Mouse (Mus musculus): ENCODE measurements around the gene Erg.
A peak's percentile ranks its signal among the peaks of the same experiment; 100 is the strongest.

Gene Erg

DNA sequence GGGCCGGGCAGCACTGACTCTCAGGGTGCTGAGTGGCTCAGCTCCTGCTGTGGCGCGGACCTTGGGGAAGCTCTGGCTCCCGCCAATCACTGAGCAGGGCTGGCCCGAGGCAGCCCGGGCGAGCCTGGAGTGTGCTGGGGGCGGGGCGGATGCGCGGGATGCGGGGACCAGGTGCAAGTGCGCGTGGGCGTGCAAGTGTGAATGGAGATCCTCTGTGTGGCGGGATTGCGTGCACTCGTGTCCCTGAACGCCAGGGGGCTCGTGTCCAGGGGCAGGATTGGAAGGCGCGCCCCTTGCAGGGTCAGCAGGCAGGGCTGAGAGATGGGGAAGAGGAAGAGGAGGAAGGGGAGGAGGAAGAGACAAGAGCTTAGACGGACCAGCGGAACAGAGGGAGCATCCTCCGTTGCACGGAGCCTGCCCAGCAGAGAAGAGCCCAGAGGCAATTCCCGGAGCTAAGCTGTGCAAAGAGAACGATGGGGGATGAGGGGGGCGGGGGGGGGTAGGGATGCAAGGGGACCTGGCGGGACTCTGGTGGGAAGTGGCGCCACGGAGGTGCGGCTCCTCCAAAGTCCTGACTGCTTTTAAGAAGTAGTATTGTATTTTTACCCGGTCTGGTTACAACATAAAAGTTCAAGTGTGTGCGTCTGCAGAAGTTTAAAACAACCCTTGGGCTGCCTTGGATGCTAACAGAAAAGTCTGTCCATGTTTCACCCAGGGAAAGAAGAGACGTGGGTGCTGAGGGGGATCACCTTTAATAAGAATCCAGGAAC is 667 bp downstream of the Erg start:
- no peak for DNase-seq (ENCODE audit: low read depth, low spot score)

DNA sequence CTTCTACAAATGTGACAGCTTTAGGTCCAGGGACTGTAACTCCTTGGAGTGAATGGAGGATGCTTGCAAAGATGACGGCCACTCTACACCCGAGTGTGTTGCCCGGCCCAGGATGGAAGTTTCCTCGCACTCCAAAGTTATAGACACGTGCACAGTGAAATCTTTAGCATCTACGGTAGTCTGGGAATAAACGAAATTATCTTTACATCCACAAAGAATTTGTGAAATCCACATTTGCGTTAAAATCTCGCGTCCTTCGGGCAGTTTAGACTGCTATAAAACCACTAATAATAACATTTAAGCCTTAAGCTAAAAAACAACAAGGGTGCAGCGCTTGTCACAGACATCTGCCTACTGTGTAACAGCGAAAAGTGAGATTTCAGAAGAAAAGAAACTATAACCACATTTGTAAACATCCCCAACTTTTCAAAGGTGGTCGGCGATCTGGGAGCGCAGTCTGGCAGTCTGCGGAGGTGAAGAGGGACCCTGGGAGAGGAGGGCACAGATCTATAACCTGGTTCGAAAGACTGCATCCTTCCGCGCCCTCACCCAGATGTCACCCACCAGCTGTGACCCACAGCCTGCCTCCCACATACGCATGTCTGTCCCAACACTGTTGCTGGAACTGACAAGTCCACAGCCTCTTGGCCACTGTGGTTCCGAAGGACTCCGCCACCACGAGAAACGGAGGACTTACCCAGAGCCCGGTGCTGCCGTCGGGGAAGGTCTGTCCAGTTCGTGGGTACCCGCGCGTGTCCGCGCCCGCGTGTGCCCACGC is 1.5 kb downstream of the Erg start:
- no peak for DNase-seq (ENCODE audit: low read depth, low spot score)

DNA sequence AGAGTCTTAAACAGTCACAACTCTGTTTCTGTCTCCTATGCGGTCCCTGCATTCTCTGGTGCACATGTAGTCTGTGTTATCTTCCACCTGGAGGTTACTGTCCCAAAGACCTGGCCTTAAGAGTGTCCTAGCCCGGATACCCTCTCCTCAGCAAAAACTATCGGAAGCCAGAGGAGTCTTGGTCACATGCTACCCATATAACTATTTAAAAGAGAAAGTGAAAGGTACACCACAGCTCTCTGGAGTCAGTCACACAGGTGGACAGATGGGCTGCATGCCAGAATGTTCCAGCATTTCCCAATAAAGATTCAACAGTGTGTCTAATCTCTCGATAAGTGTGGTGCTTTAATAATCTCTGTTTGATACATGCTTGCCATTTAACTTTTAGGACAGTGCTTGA is 7.1 kb downstream of the Erg start:
- no peak for DNase-seq (ENCODE audit: low read depth, low spot score)

DNA sequence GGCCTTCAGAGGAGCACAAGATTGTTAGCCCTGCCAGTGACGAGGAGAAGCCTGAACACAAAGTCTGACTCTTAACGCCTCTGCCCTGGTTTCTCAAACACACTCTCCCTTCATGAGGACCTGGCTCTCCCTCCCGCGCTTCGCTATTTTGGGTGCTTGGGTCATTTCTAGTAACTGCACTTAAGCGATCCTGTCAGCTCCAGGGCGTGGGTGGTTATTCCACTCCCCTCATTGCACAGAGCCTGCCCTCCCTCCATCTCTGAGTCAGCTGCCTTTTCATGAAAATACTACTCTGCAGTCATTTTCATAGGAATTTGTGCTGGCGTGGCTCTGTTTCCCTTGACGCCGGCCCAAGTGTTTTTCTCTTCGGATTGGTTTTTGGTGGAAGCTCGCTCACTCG is 13.2 kb downstream of the Erg start:
- DNase-seq (ENCODE audit: low read depth, low spot score): no peak

DNA sequence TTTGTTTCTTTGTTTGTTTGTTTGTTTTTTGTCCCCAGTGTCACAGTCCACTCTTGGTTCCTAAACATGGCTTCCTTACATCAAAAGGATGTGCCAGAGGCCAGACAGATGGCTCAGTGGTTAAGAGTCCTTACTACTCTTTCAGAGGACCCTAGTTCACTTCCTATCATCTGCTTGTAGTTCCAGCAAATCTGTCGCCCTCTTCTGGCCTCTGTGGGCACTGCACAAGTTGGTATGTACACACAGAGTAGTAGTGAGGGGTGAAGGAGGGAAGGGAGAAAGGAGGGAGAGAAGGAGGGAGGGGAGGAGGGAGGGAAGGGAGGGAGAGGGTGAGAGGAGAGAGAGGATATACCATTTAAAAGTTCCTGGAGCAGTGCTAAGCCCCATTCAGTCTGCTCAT is 15.8 kb downstream of the Erg start:
- no peak for DNase-seq (ENCODE audit: low read depth, low spot score)

DNA sequence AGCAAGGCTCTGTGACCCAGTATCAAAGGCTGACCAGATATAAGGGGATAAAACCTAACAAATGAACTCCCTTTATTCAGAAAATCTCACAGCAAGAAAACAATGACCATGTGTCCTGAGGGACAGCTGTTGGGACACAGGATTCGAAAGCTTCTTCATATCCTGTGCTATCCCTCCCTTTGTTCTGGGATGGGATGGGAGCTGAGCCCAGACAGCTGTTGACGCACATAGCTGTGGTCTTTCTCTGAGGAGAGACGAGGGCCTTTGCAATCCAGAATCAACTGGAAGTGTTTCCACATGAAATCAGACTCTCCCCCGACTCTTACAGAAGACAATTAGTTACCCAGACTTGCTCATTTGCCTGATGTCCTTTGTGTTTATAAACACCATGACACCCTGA is 29.6 kb downstream of the Erg start:
- DNase-seq (ENCODE audit: low read depth, low spot score): no peak

DNA sequence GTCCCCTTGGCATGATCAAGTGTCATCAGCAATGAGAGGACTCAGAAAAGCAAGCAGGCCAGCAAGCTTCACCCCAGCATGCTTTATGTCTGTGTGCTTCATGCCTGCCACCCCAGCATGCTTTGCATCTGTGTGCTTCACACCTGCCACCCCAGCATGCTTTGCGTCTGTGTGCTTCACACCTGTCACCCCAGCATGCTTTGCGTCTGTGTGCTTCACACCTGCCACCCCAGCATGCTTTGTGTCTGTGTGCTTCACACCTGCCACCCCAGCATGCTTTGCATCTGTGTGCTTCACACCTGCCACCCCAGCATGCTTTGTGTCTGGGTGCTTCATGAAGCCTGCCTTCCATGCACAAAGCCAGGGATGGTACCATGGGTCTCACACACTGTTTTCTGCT is 33.3 kb downstream of the Erg start:
- no peak for DNase-seq (ENCODE audit: low read depth, low spot score)

DNA sequence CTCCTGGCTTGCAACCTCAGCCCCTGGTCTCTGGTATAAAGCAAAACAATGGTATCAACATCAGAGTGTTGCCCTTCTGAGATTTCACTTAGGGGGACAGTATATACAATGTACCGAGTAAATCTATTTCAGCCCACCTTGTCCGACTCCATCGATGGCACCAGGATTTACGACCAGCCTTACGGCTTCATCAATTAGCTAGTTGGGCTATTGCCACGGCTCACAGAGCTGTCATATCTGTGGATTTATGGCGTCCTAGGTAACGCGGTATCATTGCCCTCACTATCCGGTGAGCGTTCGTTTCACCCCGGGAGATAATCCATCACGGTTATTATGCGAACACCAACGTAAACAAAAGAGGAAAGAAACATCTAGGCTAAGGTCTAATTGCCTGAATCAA is 33.9 kb downstream of the Erg start:
- no peak for DNase-seq (ENCODE audit: low read depth, low spot score)

DNA sequence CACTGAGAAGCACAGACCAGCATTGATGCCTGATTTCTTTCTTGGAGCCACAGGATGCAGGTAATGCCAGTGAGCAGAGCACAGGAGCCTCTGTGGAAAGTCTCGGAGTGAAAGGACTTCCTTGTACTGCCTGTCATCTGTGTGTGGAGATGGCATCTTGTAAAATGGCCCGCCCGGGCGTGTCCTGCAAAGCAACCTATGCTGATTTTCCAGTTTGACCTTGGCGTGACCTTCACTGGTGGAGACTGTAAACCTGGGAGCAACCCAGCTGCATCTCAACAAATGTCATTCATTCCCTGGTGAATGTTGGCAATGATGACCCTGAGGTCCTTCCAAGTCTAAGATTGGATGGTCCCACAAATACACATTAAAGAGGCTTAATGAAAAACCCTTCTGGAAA is 35.9 kb downstream of the Erg start:
- DNase-seq (ENCODE audit: low read depth, low spot score): no peak

DNA sequence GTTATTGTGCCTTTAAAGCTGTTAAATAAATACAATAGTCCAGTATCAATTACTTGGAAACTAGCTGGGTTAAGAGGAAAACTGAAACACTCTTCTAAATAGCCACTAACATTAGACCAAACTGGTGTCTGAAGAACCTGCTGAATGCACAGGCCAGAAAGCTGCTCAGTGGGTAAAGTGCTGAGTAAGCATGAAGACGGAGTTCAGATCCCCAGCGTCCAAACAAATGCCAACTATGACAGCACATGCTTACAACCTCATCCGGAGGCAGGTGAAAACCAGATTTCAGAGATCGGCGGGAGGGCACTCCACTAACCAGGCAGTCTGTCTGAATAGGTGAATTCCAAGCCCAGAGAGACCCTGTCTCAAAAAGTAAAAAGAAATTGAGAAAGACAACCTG is 41.6 kb downstream of the Erg start:
- DNase-seq (ENCODE audit: low read depth, low spot score): no peak

DNA sequence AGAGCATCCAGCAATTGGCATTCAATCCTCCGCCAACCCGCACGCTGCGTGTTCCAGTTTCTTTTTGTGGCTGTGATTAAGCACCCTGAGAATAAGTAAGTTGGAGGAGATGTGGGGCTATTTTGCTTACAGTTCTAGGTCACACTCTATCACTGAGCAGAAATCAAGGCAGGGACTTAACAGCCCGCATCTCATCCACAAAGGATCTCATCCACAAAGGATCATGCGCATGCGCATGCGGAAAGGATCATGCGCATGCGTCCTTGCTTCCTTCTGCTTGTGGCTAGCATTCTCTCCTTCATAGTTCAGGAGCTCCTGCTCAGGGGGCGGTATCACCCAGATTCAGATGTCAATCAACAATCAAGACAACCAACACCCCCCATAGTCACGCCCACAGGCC is 42.9 kb downstream of the Erg start:
- no peak for DNase-seq (ENCODE audit: low read depth, low spot score)

DNA sequence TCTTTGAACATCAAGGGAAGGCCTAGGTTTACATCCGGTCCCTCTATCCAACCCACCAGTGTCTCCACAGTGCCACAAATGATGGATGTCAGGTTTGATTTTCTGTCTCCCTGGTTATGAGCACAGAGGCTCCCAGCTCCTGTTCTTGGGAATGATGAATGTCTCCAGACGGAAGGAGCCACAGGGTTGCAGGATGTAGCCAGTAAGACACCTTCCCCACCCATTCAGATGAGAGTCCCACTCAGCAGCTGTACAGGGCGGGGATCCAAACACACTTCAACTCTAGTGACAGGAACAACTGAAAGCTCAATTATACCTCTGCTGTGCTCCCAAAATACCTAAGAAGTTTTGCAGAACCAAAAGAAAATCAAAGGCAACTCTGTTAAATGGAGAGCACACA is 51.2 kb downstream of the Erg start:
- DNase-seq (ENCODE audit: low read depth, low spot score): no peak

DNA sequence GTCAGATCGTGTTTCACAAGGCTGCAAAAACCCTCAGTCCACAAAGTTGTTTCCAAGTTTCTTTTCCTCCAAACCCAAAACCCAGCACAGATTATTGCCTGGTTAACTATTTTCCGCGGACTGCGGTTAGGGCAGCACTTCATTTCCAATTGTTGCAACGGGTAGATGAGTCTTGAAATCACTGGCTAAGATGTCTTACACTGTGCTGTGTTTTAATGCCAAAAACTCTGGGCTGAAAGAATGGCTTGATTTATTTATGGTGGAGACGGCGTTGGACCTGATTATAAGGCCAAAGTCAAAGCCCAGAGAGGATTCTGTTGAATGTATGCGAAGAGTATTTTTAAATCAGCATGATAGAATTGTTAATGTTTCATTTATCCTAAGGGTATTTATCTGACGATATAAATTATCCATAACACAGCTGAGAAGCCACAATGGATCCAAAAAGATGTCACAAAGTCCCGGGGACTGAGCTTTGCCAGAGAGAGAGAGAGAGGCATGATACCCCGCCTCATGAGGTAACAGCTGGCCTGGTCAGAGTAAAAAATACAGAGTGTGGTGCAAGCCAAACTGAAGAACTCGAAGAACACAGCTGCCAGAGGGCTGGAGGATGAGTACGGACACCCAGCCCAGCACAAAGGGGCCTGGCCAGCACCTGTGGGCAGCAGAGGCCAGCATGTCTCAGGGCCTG is 53.9 kb downstream of the Erg start:
- DNase-seq (ENCODE audit: low read depth, low spot score): peak; percentile 17

DNA sequence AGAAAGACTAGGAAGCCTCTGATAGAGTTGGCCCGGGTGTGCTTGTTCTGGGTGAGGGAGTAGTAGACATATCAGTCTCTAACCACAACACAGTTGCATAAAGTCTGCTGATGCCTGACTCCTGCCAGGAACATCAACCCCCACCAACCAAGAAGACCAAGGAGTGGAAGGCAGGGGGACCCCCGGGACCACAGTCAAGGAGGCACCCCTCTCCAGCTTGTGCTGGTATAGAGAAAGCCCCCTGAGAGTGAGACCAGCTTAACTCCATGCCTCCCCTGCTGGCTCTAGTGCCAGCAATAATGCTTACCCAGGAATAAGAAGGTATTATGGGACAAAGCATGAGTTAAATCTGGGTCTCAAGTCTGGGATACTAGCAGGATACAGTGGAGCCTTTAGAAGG is 58.8 kb downstream of the Erg start:
- DNase-seq (ENCODE audit: low read depth, low spot score): no peak

DNA sequence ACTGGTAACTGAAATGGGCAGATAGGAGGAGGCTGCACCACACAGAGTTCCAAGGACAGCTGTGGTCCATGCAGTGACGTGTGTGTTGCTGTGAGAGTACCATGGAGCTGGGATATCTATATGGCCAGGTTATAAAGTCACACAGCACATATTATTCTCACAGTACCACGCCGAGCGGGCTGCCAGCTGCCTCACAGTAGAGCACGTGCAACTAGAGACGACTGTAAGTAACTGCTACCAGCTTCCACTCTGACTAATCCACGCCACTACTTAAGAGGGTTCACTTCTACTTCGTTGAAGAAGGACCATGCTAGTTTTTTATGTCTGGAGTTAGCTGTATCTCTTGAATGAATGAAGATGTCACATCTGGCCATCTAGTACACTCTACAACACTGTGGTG is 66.9 kb downstream of the Erg start:
- DNase-seq (ENCODE audit: low read depth, low spot score): no peak

DNA sequence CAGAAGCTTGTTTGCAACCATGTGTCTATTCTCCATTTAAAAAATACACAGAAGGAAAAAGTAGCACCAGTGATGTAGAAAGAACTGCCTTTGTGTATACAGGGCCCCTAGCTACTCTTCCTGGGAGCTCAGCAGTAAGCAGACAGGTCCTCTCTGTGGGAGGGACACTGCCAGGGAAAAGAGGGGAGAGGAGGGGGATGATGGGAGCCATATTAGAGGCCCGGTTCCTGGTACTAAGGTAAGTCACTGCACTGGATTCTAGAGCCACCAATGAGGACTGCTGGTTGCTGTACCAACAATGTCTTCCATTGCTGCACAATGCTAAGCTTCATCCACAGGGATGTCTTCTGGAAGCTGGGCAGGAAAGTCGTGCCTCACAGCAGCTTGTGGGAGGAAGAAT is 80.3 kb downstream of the Erg start:
- no peak for DNase-seq (ENCODE audit: low read depth, low spot score)

DNA sequence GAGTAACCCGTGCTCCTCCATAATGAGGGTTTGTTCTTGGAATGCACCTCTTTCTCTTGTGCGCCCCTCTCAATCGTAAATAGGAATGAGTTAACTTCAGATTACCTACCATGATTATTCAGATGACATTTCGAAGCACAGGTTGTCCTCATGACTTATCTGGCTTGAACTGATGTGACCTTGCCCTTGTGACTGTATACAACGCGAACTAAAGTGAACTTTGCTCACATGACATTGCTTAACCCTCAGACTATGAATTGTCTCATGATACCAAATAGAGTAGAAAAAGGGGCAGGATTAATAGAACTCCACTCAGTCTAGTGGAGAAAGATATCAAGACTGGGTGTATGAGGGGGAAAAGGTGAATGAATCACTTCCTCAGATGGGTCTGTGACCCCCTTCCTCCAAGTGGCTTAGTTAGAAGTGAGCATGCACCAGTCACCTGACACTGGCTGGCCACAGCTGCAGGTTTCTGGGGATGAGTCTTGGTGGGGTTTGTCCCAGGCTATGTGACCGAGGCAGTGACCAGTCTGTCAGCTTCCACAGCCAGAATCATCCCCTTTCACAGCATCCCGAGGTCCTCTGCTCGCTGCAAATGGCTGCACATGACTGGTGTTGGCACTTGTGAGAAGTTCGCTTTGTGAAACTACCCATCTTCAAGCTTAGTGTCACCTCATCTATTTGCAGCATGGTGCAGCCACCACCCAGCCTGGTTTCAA is 89.7 kb downstream of the Erg start:
- DNase-seq (ENCODE audit: low read depth, low spot score): no peak

DNA sequence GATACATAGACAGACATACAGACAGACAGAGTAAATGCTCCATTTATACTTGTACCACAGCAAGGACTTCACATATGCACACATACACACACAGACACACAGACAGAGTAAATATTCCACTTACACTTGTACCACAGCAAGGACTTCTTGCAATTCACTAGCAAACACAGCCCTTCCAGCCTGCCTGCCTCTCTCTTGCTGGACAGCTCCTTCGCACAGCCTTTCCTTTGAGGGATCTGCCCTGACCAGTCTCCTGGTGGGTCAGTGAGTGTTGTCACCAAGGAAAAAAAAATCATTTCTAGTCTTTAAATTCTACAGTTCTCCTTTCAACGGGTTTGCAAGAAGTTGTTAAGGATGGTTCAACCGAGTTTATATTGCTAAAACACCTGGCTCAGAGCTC is 92.3 kb downstream of the Erg start:
- no peak for DNase-seq (ENCODE audit: low read depth, low spot score)

DNA sequence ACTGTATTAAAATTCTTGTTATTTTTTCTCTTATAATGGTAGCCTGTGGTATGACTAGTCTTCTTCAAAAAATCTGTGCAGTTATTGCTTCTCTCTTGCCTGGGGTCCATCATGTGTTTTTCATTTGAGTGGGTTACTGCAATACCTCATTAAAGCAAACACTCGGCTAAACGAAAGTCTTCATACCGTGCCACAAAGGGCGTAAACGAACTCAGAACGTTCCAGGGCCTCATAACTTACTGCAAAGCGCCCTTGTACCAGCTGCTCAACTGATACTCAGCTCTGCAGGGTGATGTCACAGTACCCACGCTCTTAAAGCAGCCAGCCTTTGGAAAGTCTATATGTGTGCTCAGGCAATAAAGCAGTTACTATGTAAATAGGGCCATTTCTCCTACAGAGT is 93.1 kb downstream of the Erg start:
- DNase-seq (ENCODE audit: low read depth, low spot score): no peak

DNA sequence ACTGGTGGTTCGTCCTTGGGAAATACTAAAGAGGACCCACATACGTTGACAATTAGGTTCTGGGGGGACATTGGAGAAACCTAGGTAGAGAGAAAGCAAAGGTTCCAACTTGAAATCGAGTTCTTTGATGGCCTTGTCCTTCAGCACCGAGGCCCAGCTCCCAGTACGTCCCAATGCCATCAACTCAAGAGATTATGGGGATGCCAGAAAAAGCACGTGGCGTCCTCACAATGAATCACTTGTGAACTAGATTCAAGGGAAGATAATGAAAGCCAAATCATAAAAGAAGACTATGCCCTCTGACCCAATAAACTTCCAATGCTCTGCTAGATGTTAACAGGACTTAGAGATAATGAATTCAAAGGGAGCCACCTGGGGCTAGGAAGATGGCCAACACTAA is 94.2 kb downstream of the Erg start:
- no peak for DNase-seq (ENCODE audit: low read depth, low spot score)

DNA sequence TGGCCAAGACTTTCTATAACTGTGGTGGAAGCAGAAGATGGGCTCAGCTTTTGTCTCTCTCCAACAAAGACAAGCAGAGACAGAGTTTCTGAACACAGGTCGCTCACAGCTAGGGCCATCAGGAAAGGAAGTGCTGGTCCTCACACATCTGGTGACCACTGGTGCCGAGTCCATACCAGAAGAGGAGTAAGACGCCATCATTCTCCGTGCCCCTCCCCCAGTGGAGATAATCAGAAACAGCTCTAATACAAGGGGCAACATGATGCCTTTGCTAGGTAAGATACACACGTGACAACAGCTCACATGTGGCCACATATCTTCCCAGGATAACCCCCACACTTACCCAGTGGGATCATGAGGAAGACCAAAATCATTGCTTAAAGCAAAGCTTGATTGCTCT is 96.0 kb downstream of the Erg start:
- DNase-seq (ENCODE audit: low read depth, low spot score): no peak
